Mouse (Mus musculus): ENCODE results near the gene Wbp11. TPM values are rescaled to one million over a fixed set of nuclear protein-coding genes. Genes with fewer than 3 reads are reported as not detected.

Wbp11 gene
- total and polyA plus RNA-seq, 3 experiments: 43.5 to 411 (median 294) TPM

DNA sequence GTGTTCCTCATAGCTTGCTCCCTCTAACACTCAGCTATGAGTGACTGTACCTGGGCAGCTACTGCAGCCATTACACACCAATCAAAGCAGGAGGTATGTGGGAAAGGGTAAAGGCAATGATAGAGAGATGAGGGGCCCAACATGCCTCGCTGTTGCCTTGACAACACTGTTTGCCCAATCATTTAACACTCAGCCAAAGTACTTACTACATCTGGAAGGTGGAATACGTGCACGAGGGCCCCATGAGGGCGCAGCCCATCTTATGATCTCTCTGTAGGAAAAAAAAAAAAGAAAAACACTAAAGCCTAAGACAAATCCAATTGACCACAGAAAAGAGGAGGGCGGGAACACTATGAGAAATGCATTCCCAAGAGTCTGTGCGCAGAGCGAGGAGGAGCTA, 58.2 kb downstream of the Wbp11 start:
- Histone ChIP-seq H3K36me3 (ENCODE audit: control insufficient read depth in 1 of 2, insufficient read depth in 2 of 2, low read length in 2 of 2) (no peaks in the 10 kb centered on the region), H3K27ac (ENCODE audit: control insufficient read depth, low read depth, low read length) (no peak overlapping the region), H3K4me3 (ENCODE audit: control insufficient read depth in 1 of 2, insufficient read depth in 1 of 2, low read depth in 2 of 2, low read length in 2 of 2) (no peak overlapping the region), H3K9ac (ENCODE audit: control insufficient read depth, low read depth, low read length, poor library complexity, severe bottlenecking) (no peak overlapping the region), H3K9me3 (replicated peaks; ENCODE audit: insufficient read depth, low read length) (no peaks in the 10 kb centered on the region), H3K4me1 (ENCODE audit: control insufficient read depth in 1 of 2, insufficient read depth in 2 of 2, low read length in 2 of 2) (no peaks in the 10 kb centered on the region), H3K27me3 (ENCODE audit: control insufficient read depth in 1 of 2, insufficient read depth in 2 of 2, low read length in 2 of 2) (no peaks in the 10 kb centered on the region), H3K79me2 (ENCODE audit: control insufficient read depth, insufficient read depth, low read length, poor library complexity) (no peaks in the 10 kb centered on the region)
- TF ChIP-seq RCOR1 (IDR thresholded peaks at IDR 0.05; ENCODE audit: low read depth, low read length): no peak
- no peak for DNase-seq (ENCODE audit: low read depth, low spot score)

- H3K36me3 ChIP-seq (ENCODE audit: control insufficient read depth in 1 of 2, insufficient read depth in 2 of 2, low read length in 2 of 2): no peaks in the 10 kb centered on the region
- H3K9ac ChIP-seq (ENCODE audit: control insufficient read depth, low read depth, low read length, poor library complexity, severe bottlenecking): no peak overlapping the region
- no peaks in the 10 kb centered on the region for H3K27me3 ChIP-seq (ENCODE audit: control insufficient read depth in 1 of 2, insufficient read depth in 2 of 2, low read length in 2 of 2)
- no peaks in the 10 kb centered on the region for H3K4me1 ChIP-seq (ENCODE audit: control insufficient read depth in 1 of 2, insufficient read depth in 2 of 2, low read length in 2 of 2)
- TF ChIP-seq USF1 (IDR thresholded peaks at IDR 0.05; ENCODE audit: low read depth, low read length) (no peak), BHLHE40 (IDR thresholded peaks at IDR 0.05; ENCODE audit: borderline replicate concordance, low read depth, low read length) (no peak), POLR2A (IDR thresholded peaks at IDR 0.05; ENCODE audit: control insufficient read depth in 1 of 2, insufficient read depth in 1 of 2, low read depth in 1 of 2, low read length in 2 of 2, poor library complexity in 1 of 2) (no peak), NELFE (IDR thresholded peaks at IDR 0.05; ENCODE audit: low read depth, low read length) (no peak), CHD1 (IDR thresholded peaks at IDR 0.05; ENCODE audit: low read depth, low read length) (no peak), CHD2 (IDR thresholded peaks at IDR 0.05; ENCODE audit: low read length) (no peak), MYB (IDR thresholded peaks at IDR 0.05; ENCODE audit: low read depth, low read length) (no peak), MEF2A (IDR thresholded peaks at IDR 0.05; ENCODE audit: extremely low read depth, insufficient replicate concordance, low read depth, low read length, poor library complexity, severe bottlenecking) (no peak), HCFC1 (IDR thresholded peaks at IDR 0.05; ENCODE audit: low read depth, low read length) (no peak), TAL1 (IDR thresholded peaks at IDR 0.05; ENCODE audit: low read length) (no peak), USF2 (IDR thresholded peaks at IDR 0.05; ENCODE audit: borderline replicate concordance in 1 of 2, insufficient read depth in 1 of 2, low read depth in 1 of 2, low read length in 2 of 2) (no peak), MAFK (IDR thresholded peaks at IDR 0.05; ENCODE audit: borderline replicate concordance, low read depth, low read length) (no peak), JUND (IDR thresholded peaks at IDR 0.05; ENCODE audit: low read depth, low read length) (no peak), POLR2AphosphoS5 (IDR thresholded peaks at IDR 0.05; ENCODE audit: borderline replicate concordance, low read depth, low read length) (no peak), NRF1 (IDR thresholded peaks at IDR 0.05; ENCODE audit: insufficient read depth, low read depth, low read length, poor library complexity, severe bottlenecking) (no peak), MXI1 (IDR thresholded peaks at IDR 0.05; ENCODE audit: low read depth, low read length) (no peak)
- DNase-seq (ENCODE audit: low read depth, low spot score): no peak
- H3K9me3 ChIP-seq (replicated peaks; ENCODE audit: insufficient read depth, low read length): no peaks in the 10 kb centered on the region
- no peaks in the 10 kb centered on the region for H3K79me2 ChIP-seq (ENCODE audit: control insufficient read depth, insufficient read depth, low read length, poor library complexity)
- no peak overlapping the region for H3K27ac ChIP-seq (ENCODE audit: control insufficient read depth, low read depth, low read length)
- no peak overlapping the region for H3K4me3 ChIP-seq (ENCODE audit: control insufficient read depth in 1 of 2, insufficient read depth in 1 of 2, low read depth in 2 of 2, low read length in 2 of 2)
Measured at GRCm38 (mm10) chr6:136769143-136769542, 58.9 kb downstream of the Wbp11 start.

Measured in MEL (cell line).